Mouse (Mus musculus): Measurements from ENCODE around the gene Arfgap2.
A peak's percentile ranks its signal among the peaks of the same experiment; 100 is the strongest.

Gene Arfgap2

GRCm38 (mm10) chr2:91309546-91309945 lies 44.8 kb downstream of the Arfgap2 start:
- DNase-seq = no peak

GRCm38 (mm10) chr2:91312578-91313311 lies 48.0 kb downstream of the Arfgap2 start:
- DNase-seq = peak; percentile 25

GRCm38 (mm10) chr2:91314184-91314583 lies 49.4 kb downstream of the Arfgap2 start:
- DNase-seq = no peak

DNA sequence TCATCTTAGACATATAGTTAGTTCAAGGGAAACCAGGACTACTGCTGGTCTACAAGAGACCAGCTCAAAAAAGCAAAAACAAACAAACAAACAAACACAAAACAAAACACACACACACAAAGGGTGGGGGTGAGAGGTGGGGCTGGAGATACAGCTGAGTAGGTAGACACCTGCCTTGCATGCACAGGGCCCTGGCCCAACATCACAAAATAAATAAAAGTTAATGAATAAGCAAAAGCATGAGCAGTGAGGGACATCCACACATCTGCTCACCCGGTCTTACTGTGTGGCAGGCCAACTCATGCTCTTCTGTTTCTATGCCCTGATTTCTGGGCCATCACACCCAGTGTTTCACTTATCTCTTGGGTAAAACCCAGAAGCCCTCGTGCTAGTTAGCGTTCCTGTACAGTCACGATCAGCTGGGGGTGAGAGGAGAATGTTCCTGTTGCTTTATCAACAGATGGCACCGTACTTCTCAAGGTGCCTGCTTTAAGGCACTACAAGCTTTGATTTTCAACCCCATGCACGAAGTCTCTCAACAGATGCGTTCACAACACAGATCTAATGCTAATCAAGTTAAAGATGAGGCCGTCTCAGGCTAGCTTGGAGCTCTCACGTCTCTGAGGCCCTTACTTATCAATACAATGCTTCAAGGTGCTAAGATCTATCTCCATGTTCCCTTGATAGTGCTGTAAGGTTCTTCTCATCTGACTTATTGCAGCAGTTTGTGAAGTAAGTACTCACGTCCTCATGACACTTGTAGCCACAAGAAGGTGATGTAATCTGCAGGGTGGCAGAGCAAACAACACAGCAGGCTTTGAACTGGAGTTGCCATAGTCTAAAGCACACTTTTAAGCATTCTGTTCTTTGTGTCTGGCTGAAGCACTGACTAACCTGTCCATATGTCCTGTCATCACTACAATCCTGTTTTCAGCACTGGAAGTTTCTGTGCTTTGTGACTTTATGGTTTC lies 56.1 kb downstream of the Arfgap2 start:
- DNase-seq = no peak

DNA sequence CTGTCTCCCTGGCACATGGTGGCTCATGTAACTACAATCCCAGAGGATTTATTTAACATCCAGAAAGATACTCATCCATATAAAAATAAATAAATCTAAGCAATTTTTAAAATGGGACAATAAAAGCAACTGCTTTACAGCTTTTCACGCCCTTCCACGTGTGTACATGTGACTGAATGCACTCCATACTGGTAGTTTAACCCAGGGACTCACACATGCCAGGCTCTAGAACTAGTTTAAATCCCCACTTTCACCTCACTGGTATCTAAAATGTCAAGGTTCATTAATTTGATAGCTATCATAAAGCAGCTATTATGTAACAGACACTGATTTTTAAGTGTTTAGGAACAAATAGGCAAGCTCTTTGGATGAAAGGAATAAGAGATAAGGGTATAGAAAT lies 57.1 kb downstream of the Arfgap2 start:
- no peak for DNase-seq

- no peak for DNase-seq
These were observed 57.7 kb downstream of the Arfgap2 start for GRCm38 (mm10) chr2:91322490-91322889.

- DNase-seq = no peak
These were observed 59.6 kb downstream of the Arfgap2 start for GRCm38 (mm10) chr2:91324346-91324745.

GRCm38 (mm10) chr2:91324761-91325421 lies 60.1 kb downstream of the Arfgap2 start:
- peak; percentile 23 for DNase-seq
